Mouse (Mus musculus): ENCODE data around the gene Vwa3a. TPM values are rescaled to one million over a fixed set of nuclear protein-coding genes. Genes with fewer than 3 reads are reported as not detected.
"Not testable (repeated sequence)": the region's sequence is repeated elsewhere in the genome, so short reads cannot be mapped to it uniquely, and the experiment has no call there.

Vwa3a gene
- total and polyA plus RNA-seq, 2 experiments from 2014 or later = 1.6 to 2.4 TPM

DNA sequence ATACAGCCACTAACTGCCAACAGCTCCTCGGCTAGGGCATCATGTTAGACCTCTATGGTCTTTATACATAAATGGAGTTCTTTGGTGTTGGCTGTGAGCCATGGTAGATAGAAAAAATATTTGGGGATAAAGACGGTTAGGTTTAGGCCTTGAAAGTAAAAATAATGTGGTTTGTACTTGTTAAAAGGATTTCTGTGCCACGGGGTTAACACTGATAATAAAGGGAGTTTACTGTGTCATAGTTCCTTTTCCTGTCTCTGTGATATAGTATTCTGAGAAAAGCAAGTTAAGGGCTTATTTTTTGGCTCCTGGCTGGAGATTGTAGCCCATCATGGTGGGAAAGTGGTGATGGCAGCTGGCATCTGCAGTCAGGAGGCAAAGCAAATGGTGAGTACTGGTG is 35.2 kb upstream of the Vwa3a start:
- H3K36me3 ChIP-seq (ENCODE audit: insufficient read depth, low read length) = no peaks in the 10 kb centered on the region
- 77% methylated on average over 3 of the region's 3 CpGs for WGBS
- TF ChIP-seq CTCF (IDR thresholded peaks at IDR 0.05; ENCODE audit: low read depth) = no peak
- H3K27ac ChIP-seq = no peak overlapping the region
- H3K27me3 ChIP-seq (ENCODE audit: insufficient read depth, low read length) = no peaks in the 10 kb centered on the region
- no peak overlapping the region for H3K4me2 ChIP-seq (ENCODE audit: low read depth, low read length)
- ATAC-seq (no peak), DNase-seq (ENCODE audit: low spot score) (no peak)
- H3K4me3 ChIP-seq (ENCODE audit: low read length) = no peak overlapping the region
- no peaks in the 10 kb centered on the region for H3K9me3 ChIP-seq (ENCODE audit: low read length)
- H3K9ac ChIP-seq (replicated peaks; ENCODE audit: low read length) = no peak overlapping the region
- no peaks in the 10 kb centered on the region for H3K4me1 ChIP-seq (ENCODE audit: insufficient read depth, low read length)

DNA sequence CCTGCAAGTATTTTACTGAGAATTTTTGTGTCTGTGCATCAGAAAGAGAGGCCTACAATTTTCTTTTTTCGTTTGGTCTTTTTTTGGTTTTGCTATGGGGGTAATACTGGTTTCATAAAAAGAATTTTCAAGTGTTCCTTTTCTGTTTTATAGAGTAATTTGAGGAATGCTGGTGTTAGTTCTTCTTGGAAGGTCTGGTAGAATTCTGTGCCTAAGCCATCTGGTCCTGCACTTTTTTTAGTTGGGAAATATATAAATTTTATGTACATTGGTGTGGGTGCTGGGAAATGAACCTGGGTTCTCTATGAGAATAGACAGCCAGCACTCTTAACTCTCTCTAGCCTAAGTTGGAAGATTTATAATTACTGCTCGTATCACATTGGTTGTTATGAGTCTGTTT is 27.0 kb upstream of the Vwa3a start:
- H3K4me1 ChIP-seq (ENCODE audit: insufficient read depth, low read length) = no peaks in the 10 kb centered on the region
- H3K9me3 ChIP-seq (ENCODE audit: low read length) = no peaks in the 10 kb centered on the region
- H3K27me3 ChIP-seq (ENCODE audit: insufficient read depth, low read length) = no peaks in the 10 kb centered on the region
- DNase-seq (ENCODE audit: low spot score) = no peak
- ATAC-seq = no peak
- H3K4me3 ChIP-seq (ENCODE audit: low read length) = no peak overlapping the region
- no peak overlapping the region for H3K4me2 ChIP-seq (ENCODE audit: low read depth, low read length)
- no peak overlapping the region for H3K9ac ChIP-seq (replicated peaks; ENCODE audit: low read length)
- no peak overlapping the region for H3K27ac ChIP-seq
- no peak for TF ChIP-seq CTCF (IDR thresholded peaks at IDR 0.05; ENCODE audit: low read depth)
- WGBS = 94% methylated on average over 2 of the region's 2 CpGs
- no peaks in the 10 kb centered on the region for H3K36me3 ChIP-seq (ENCODE audit: insufficient read depth, low read length)

DNA sequence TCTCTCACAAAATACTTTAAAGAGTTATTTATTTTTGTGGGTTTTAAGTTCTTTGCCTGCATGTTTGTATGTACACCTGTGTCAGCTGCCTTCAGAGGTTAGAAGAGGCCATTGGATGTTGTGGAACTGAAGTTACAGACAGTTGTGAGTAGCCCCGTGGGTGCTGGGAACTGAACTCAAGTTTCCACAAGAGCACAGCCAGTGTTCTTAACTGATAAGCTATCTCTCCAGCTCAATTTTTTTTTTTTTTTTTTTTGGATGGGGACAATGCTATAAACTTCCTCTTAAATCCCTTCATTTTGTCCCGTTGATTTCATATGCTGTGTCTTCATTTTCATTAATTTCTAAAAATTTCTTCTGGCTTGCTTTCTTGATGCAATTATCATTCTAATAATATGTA is 25.9 kb upstream of the Vwa3a start:
- no peaks in the 10 kb centered on the region for H3K27me3 ChIP-seq (ENCODE audit: insufficient read depth, low read length)
- H3K4me1 ChIP-seq (ENCODE audit: insufficient read depth, low read length) = no peaks in the 10 kb centered on the region
- ATAC-seq (no peak), DNase-seq (ENCODE audit: low spot score) (no peak)
- H3K27ac ChIP-seq = no peak overlapping the region
- WGBS = 97% methylated on average over 2 of the region's 2 CpGs
- H3K9me3 ChIP-seq (ENCODE audit: low read length) = no peaks in the 10 kb centered on the region
- H3K36me3 ChIP-seq (ENCODE audit: insufficient read depth, low read length) = no peaks in the 10 kb centered on the region
- H3K4me2 ChIP-seq (ENCODE audit: low read depth, low read length) = no peak overlapping the region
- no peak overlapping the region for H3K9ac ChIP-seq (replicated peaks; ENCODE audit: low read length)
- no peak overlapping the region for H3K4me3 ChIP-seq (ENCODE audit: low read length)
- TF ChIP-seq CTCF (IDR thresholded peaks at IDR 0.05; ENCODE audit: low read depth) = no peak

GRCm38 (mm10) chr7:120713951-120714350 is 25.2 kb upstream of the Vwa3a start:
- not testable (repeated sequence) for H3K27ac ChIP-seq; H3K9me3 ChIP-seq (ENCODE audit: low read length); H3K4me2 ChIP-seq (ENCODE audit: low read depth, low read length); H3K4me3 ChIP-seq (ENCODE audit: low read length); ATAC-seq; DNase-seq (ENCODE audit: low spot score); H3K36me3 ChIP-seq (ENCODE audit: insufficient read depth, low read length); H3K4me1 ChIP-seq (ENCODE audit: insufficient read depth, low read length); H3K27me3 ChIP-seq (ENCODE audit: insufficient read depth, low read length); H3K9ac ChIP-seq (replicated peaks; ENCODE audit: low read length)
- whole genome bisulfite sequencing = 90% methylated on average over 11 of the region's 11 CpGs

DNA sequence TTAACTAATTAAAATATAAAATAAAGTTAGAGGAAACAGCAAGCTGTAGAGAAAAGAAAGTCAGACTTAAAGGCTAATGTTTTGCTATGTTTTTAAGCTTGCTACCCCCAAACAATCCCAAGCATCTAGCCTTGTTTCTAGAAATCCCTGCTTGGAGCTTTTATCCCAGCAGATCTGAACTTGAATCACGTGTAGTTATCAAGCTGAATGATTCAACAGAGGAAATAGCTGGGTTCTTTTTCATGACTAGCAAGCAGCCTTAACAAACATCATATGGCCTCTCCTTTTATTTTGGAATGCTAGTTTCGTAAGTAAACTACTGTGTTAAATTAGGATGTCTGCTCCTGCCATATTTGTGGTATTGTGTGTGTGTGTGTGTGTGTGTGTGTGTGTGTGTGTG is 21.9 kb upstream of the Vwa3a start:
- no peak overlapping the region for H3K4me3 ChIP-seq (ENCODE audit: low read length)
- no peak overlapping the region for H3K9ac ChIP-seq (replicated peaks; ENCODE audit: low read length)
- no peak for ATAC-seq
- no peak for TF ChIP-seq CTCF (IDR thresholded peaks at IDR 0.05; ENCODE audit: low read depth)
- no peaks in the 10 kb centered on the region for H3K27me3 ChIP-seq (ENCODE audit: insufficient read depth, low read length)
- H3K4me1 ChIP-seq (ENCODE audit: insufficient read depth, low read length) = no peaks in the 10 kb centered on the region
- no peaks in the 10 kb centered on the region for H3K36me3 ChIP-seq (ENCODE audit: insufficient read depth, low read length)
- no peak overlapping the region for H3K4me2 ChIP-seq (ENCODE audit: low read depth, low read length)
- no peak for DNase-seq (ENCODE audit: low spot score)
- H3K27ac ChIP-seq = no peak overlapping the region
- 72% methylated on average over 2 of the region's 2 CpGs for WGBS
- H3K9me3 ChIP-seq (ENCODE audit: low read length) = no peaks in the 10 kb centered on the region

DNA sequence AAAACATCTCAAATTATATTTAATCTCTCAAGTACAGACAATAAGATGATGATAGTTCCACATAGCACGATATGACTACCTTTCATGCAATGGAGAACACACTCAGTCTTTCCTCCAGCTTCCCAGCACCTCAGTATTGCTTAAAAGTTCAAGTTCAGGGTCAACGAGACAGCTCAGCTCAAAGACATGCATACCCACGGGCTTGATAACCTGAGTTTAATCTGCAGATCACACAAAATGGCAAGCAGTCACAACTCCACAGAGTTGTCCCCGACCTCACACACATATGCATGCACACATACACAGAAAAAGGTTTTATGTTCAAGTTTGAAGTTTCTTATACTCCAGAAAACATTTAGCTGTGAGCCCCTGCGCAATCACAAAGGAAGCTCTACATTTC is 18.1 kb upstream of the Vwa3a start:
- H3K4me1 ChIP-seq (ENCODE audit: insufficient read depth, low read length) = no peaks in the 10 kb centered on the region
- 93% methylated on average over 5 of the region's 5 CpGs for WGBS
- H3K27ac ChIP-seq = no peak overlapping the region
- ATAC-seq (no peak), DNase-seq (ENCODE audit: low spot score) (no peak)
- no peaks in the 10 kb centered on the region for H3K36me3 ChIP-seq (ENCODE audit: insufficient read depth, low read length)
- no peak overlapping the region for H3K4me3 ChIP-seq (ENCODE audit: low read length)
- H3K9me3 ChIP-seq (ENCODE audit: low read length) = no peaks in the 10 kb centered on the region
- H3K27me3 ChIP-seq (ENCODE audit: insufficient read depth, low read length) = no peaks in the 10 kb centered on the region
- H3K4me2 ChIP-seq (ENCODE audit: low read depth, low read length) = no peak overlapping the region
- H3K9ac ChIP-seq (replicated peaks; ENCODE audit: low read length) = no peak overlapping the region
- TF ChIP-seq CTCF (IDR thresholded peaks at IDR 0.05; ENCODE audit: low read depth) = no peak

DNA sequence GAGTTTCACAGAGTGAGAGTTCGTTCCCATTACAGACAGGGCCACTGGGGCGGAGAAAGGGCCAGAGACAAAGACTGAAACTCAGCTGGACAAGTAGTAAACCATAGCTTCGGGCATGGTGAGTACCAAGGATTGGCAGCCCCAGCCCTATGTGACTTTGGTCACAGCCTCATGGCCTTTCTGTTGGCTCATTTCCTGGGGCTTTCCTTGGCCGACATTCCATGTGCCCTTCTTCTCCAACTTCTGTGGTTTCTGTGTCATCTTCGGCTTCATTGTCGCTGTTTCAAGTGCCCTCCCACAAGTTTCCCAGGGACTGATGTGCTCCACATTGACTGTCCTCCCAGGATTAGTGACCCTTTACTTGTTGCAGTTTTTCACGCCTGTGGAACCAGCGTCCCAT is 17.7 kb upstream of the Vwa3a start:
- Histone ChIP-seq H3K4me3 (ENCODE audit: low read length) (no peak overlapping the region), H3K27ac (no peak overlapping the region), H3K9ac (replicated peaks; ENCODE audit: low read length) (no peak overlapping the region), H3K36me3 (ENCODE audit: insufficient read depth, low read length) (no peaks in the 10 kb centered on the region), H3K27me3 (ENCODE audit: insufficient read depth, low read length) (no peaks in the 10 kb centered on the region), H3K9me3 (ENCODE audit: low read length) (no peaks in the 10 kb centered on the region), H3K4me2 (ENCODE audit: low read depth, low read length) (no peak overlapping the region), H3K4me1 (ENCODE audit: insufficient read depth, low read length) (no peaks in the 10 kb centered on the region)
- DNase-seq (ENCODE audit: low spot score) (no peak), ATAC-seq (no peak)
- TF ChIP-seq CTCF (IDR thresholded peaks at IDR 0.05; ENCODE audit: low read depth) = no peak
- WGBS = 83% methylated on average over 8 of the region's 8 CpGs

Data from hindbrain, postnatal 0 days (tissue).